Mouse (Mus musculus) gastrocnemius, postnatal 4 days (tissue): ENCODE measurements at regions not wholly inside any gene's neighbourhood (a gene's known extent, or its start where the extent isn't known, plus 50 kb on each side); places are given as distances from the start of the nearest gene placed in this dataset.

Experiments
- DNase-seq, 2 experiments: peaks; one replicate each; pipeline ENCODE4 v3.0.0; 2021 to 2022; ENCODE audit warnings: low spot score in 2 of 2, mixed read lengths in 2 of 2

GRCm38 (mm10) chr15:93712594-93712993 lies 116.9 kb upstream of the Prickle1 start:
- DNase-seq = no peak

GRCm38 (mm10) chr15:93711150-93711784 lies 115.6 kb upstream of the Prickle1 start:
- no peak for DNase-seq

GRCm38 (mm10) chr15:93710493-93711149 lies 114.9 kb upstream of the Prickle1 start:
- no peak for DNase-seq

- DNase-seq = peak in 1 of 2 experiments; percentile 29
Observed at GRCm38 (mm10) chr15:93706366-93706930, 110.8 kb upstream of the Prickle1 start.

- DNase-seq = no peak
Observed at GRCm38 (mm10) chr15:93705651-93706050, 110.0 kb upstream of the Prickle1 start.

- DNase-seq = no peak
Observed at GRCm38 (mm10) chr15:93705109-93705508, 109.4 kb upstream of the Prickle1 start.

- DNase-seq = no peak
Observed at GRCm38 (mm10) chr15:93701017-93701416, 105.3 kb upstream of the Prickle1 start.

- peak; percentile 28 to 39 for DNase-seq
Observed at GRCm38 (mm10) chr15:93699971-93700370, 104.3 kb upstream of the Prickle1 start.

GRCm38 (mm10) chr15:93698182-93698822 lies 102.6 kb upstream of the Prickle1 start:
- DNase-seq = no peak

- DNase-seq = no peak
Observed at GRCm38 (mm10) chr15:93690717-93691116, 95.0 kb upstream of the Prickle1 start.

GRCm38 (mm10) chr15:93690011-93690410 lies 94.3 kb upstream of the Prickle1 start:
- DNase-seq = no peak

- no peak for DNase-seq
Observed at GRCm38 (mm10) chr15:93686385-93686784, 90.7 kb upstream of the Prickle1 start.

GRCm38 (mm10) chr15:93681602-93682001 lies 85.9 kb upstream of the Prickle1 start:
- DNase-seq = no peak

GRCm38 (mm10) chr15:93675624-93676023 lies 79.9 kb upstream of the Prickle1 start:
- DNase-seq = no peak

GRCm38 (mm10) chr15:93673976-93674375 lies 78.3 kb upstream of the Prickle1 start:
- no peak for DNase-seq

GRCm38 (mm10) chr15:93663876-93664275 lies 68.2 kb upstream of the Prickle1 start:
- no peak for DNase-seq

GRCm38 (mm10) chr15:93662601-93663000 lies 66.9 kb upstream of the Prickle1 start:
- DNase-seq = no peak

GRCm38 (mm10) chr15:93661801-93662200 lies 66.1 kb upstream of the Prickle1 start:
- no peak for DNase-seq

- DNase-seq = no peak
Observed at GRCm38 (mm10) chr15:93660952-93661648, 65.4 kb upstream of the Prickle1 start.

- no peak for DNase-seq
Observed at GRCm38 (mm10) chr15:93657171-93657570, 61.5 kb upstream of the Prickle1 start.

GRCm38 (mm10) chr15:93656713-93657112 lies 61.0 kb upstream of the Prickle1 start:
- DNase-seq = no peak
